Mouse (Mus musculus) heart, postnatal 0 days (tissue): ENCODE measurements at regions not wholly inside any gene's neighbourhood (a gene's known extent, or its start where the extent isn't known, plus 50 kb on each side); places are given as distances from the start of the nearest gene placed in this dataset.

Experiments
- ATAC-seq: fragments of 200-750 bp; cut with Nextera tagmentation; 2 replicates; pipeline ENCODE4 v1.8.0; 2017; ENCODE audit warnings: low read depth, moderate number of reproducible peaks, moderate library complexity; ENCODE audit not compliant: insufficient read depth
- DNase-seq: peaks from one replicate; pipeline ENCODE4 v3.0.0-alpha.2; 2016; ENCODE audit warnings: low spot score
- H3K27ac ChIP-seq: fragments of 300-500 bp; sonication (generic); 2 replicates; pipeline ENCODE4 v1.5.1; 2014; ENCODE audit warnings: low read depth, mild to moderate bottlenecking
- H3K27me3 ChIP-seq: fragments of 300-500 bp; sonication (generic); 2 replicates; pipeline ENCODE4 v1.6.1; 2014; ENCODE audit warnings: low read length, mixed read lengths; ENCODE audit not compliant: control insufficient read depth, insufficient read depth
- H3K36me3 ChIP-seq: fragments of 300-500 bp; sonication (generic); replicated peaks from 2 replicates; pipeline ENCODE4 v1.6.1; 2014; ENCODE audit warnings: low read length, mixed read lengths; ENCODE audit not compliant: control insufficient read depth, insufficient read depth
- H3K4me1 ChIP-seq: fragments of 300-500 bp; sonication (generic); 2 replicates; pipeline ENCODE4 v1.6.1; 2014; ENCODE audit warnings: antibody characterized with exemption; ENCODE audit not compliant: control insufficient read depth, insufficient read depth
- H3K4me2 ChIP-seq: fragments of 300-500 bp; sonication (generic); 2 replicates; pipeline ENCODE4 v1.6.1; 2014; ENCODE audit warnings: low read depth, mild to moderate bottlenecking, low read length, moderate library complexity
- H3K4me3 ChIP-seq: fragments of 300-500 bp; sonication (generic); 2 replicates; pipeline ENCODE4 v1.5.1; 2014; ENCODE audit warnings: low read depth, low read length
- H3K9ac ChIP-seq: fragments of 300-500 bp; sonication (generic); replicated peaks from 2 replicates; pipeline ENCODE4 v1.6.1; 2014; ENCODE audit warnings: low read depth, low read length, mixed read lengths
- H3K9me3 ChIP-seq: fragments of 300-500 bp; sonication (generic); replicated peaks from 2 replicates; pipeline ENCODE4 v1.6.1; 2016; ENCODE audit warnings: low read length; ENCODE audit not compliant: control insufficient read depth
- CTCF ChIP-seq: IDR thresholded peaks from 2 replicates; pipeline ENCODE4 v1.5.1; 2016; ENCODE audit warnings: antibody characterized with exemption, control low read depth, low read depth
- EP300 ChIP-seq: IDR thresholded peaks from 2 replicates; pipeline ENCODE4 v1.6.1; 2016; ENCODE audit warnings: antibody characterized with exemption, low read depth
- WGBS: fragments of 180-500 bp; shearing (Covaris S2); extraction: QIAGEN DNeasy Blood & Tissue Kit; methylation state at CpG from one replicate; pipeline ENCODE4 v1.1.7; 2014; 5-methylcytosine and 5-hydroxymethylcytosine counted together

DNA sequence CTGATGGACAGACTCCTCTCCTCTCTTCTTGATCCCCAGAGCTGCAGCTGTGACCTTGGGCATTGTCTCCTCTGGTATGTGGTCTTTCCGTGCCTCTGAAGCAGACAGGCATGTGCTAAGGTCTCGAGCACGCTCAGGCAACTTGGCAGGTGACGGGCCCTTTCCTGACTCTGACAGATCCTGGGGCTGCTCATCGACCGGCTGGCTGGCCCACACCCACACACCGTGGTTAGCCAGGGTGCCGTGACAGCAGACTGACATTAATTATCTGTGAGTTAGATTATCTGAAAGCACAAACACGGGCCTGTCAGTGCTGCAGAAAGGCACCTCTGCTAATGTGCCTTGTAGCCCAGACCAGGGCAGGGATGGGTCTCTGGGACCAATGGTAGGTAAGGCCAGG is 298.5 kb upstream of the Kdm8 start:
- no peak for TF ChIP-seq EP300
- no peak for TF ChIP-seq CTCF
- H3K9me3 ChIP-seq = no peaks in the 10 kb centered on the region
- no peak for ATAC-seq
- no peaks in the 10 kb centered on the region for H3K4me1 ChIP-seq
- H3K4me2 ChIP-seq = no peak overlapping the region
- H3K27ac ChIP-seq = no peak overlapping the region
- H3K27me3 ChIP-seq = no peaks in the 10 kb centered on the region
- H3K9ac ChIP-seq = no peak overlapping the region
- no peaks in the 10 kb centered on the region for H3K36me3 ChIP-seq
- DNase-seq = no peak
- no peak overlapping the region for H3K4me3 ChIP-seq
- 33% methylated on average over 9 of the region's 9 CpGs for WGBS

DNA sequence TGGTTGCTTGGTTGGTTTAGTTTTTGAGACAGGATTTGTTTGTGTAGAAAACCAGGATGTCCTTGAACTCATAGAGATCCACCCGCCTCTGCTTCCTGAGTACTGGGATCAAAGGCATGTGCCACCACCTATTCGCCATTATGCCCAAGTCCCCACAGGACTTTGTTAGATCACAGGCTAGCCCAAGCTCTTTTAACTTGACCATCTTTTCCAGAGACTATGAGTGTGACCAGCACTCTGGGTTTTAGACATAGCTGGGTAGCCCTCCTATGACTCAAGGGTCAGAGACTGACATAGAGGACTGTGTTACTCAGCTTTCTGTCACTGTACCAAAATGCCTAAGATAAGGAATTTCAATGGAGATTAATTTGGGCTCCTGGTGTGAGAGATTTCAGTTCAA is 295.3 kb upstream of the Kdm8 start:
- no peaks in the 10 kb centered on the region for H3K36me3 ChIP-seq
- no peak for DNase-seq
- no peak overlapping the region for H3K27ac ChIP-seq
- no peaks in the 10 kb centered on the region for H3K27me3 ChIP-seq
- TF ChIP-seq EP300 (no peak), CTCF (no peak)
- no peaks in the 10 kb centered on the region for H3K4me1 ChIP-seq
- H3K9ac ChIP-seq = no peak overlapping the region
- no peak for ATAC-seq
- no peaks in the 10 kb centered on the region for H3K9me3 ChIP-seq
- H3K4me2 ChIP-seq = no peak overlapping the region
- H3K4me3 ChIP-seq = no peak overlapping the region
- 78% methylated on average over 2 of the region's 2 CpGs for WGBS

DNA sequence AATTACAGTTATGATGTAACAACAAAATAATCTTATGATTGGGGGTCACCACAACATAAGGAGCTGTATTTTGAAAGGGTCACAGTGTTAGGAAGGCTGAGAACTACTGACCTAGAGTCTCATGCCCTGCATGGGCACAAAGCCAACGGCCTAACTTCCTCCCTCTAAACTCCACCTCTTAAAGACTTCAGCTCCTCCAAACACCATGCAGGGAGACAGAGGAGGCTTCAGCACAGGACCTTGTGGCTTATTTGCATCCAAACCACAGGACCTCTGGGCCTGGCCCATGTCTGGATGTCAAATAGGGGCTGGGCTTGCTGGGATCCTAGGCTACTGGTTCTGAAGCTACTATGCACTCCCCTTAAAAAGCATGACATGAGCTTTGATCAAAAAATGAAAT is 294.7 kb upstream of the Kdm8 start:
- no peak overlapping the region for H3K4me2 ChIP-seq
- H3K27me3 ChIP-seq = no peaks in the 10 kb centered on the region
- no peak overlapping the region for H3K4me3 ChIP-seq
- WGBS = 42% methylated on average over 1 of the region's 1 CpGs
- H3K36me3 ChIP-seq = no peaks in the 10 kb centered on the region
- DNase-seq (no peak), ATAC-seq (no peak)
- no peak for TF ChIP-seq EP300
- TF ChIP-seq CTCF = no peak
- no peak overlapping the region for H3K9ac ChIP-seq
- H3K4me1 ChIP-seq = no peaks in the 10 kb centered on the region
- H3K9me3 ChIP-seq = no peaks in the 10 kb centered on the region
- H3K27ac ChIP-seq = no peak overlapping the region

DNA sequence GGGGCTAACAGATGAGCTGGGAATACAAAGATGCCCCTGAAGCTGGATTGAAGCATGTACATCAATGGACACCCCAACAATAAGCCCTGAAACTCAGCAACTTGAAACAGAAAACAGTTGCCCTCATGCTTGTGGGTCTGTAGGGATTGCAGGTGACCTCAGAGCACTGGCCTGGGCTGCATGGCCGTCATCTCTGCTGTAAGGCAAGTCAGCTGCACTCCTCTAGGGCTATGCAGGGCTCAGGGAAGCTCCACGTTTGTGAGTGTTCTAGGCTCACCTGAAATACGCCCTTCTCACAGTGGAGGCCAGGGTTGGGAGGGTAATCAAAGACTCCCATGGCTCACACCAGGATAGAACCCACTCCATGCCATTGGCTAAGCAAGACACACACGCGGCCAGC is 292.2 kb upstream of the Kdm8 start:
- H3K4me1 ChIP-seq = no peaks in the 10 kb centered on the region
- no peak for TF ChIP-seq CTCF
- TF ChIP-seq EP300 = no peak
- no peak overlapping the region for H3K4me3 ChIP-seq
- H3K9ac ChIP-seq = no peak overlapping the region
- no peaks in the 10 kb centered on the region for H3K9me3 ChIP-seq
- H3K27ac ChIP-seq = no peak overlapping the region
- WGBS = 79% methylated on average over 5 of the region's 5 CpGs
- H3K27me3 ChIP-seq = no peaks in the 10 kb centered on the region
- H3K4me2 ChIP-seq = no peak overlapping the region
- H3K36me3 ChIP-seq = no peaks in the 10 kb centered on the region
- DNase-seq = no peak
- no peak for ATAC-seq

DNA sequence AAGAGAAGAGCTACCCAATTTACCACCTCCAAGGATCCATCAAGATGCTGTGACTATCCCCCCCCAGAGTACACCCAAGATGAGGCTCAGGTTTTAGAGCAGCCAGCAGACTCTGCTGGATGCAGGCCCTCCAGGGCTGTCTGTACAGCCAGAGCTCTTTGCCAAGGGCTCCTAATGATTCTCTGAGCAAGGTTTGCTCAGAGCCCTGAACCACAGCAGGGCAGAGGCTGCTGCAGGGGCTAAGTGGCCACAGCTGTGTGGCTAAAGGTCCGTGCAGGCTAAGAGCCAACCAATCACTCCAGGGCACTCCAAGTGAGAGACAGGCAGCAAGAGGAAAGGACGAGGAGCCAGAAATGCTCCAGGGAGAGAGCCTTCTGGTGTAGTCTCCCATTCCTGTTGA is 289.2 kb upstream of the Kdm8 start:
- no peaks in the 10 kb centered on the region for H3K9me3 ChIP-seq
- H3K4me1 ChIP-seq = no peaks in the 10 kb centered on the region
- WGBS = 18% methylated on average over 2 of the region's 2 CpGs
- H3K36me3 ChIP-seq = no peaks in the 10 kb centered on the region
- DNase-seq (no peak), ATAC-seq (no peak)
- no peak overlapping the region for H3K27ac ChIP-seq
- no peaks in the 10 kb centered on the region for H3K27me3 ChIP-seq
- TF ChIP-seq CTCF (no peak), EP300 (no peak)
- no peak overlapping the region for H3K4me2 ChIP-seq
- no peak overlapping the region for H3K9ac ChIP-seq
- no peak overlapping the region for H3K4me3 ChIP-seq

DNA sequence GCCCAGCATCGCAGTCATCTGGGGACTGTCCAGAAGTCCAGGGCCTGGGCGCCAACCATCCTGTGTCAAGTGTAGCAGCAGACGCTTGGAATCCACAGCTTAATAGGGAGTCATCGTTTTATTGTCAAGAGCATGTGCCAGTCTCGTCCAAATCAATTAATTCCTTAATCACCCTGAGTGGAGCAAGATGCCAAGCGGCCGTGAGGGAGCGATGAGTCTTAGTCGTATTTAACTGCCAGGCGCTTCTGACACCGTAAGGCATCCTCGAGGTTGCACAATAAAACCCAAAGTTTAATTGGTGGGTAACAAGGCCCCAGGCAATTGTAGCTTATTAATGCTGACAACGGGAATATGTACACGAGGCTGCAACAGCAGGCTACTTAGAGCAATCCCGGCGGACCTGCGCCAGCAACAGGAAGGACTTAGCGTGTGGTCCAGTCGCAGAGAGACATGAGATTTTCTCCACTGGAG is 277.6 kb upstream of the Kdm8 start:
- Histone ChIP-seq H3K36me3 (no peaks in the 10 kb centered on the region), H3K9ac (no peak overlapping the region), H3K27me3 (no peaks in the 10 kb centered on the region), H3K4me3 (no peak overlapping the region), H3K9me3 (0 out of 2 replicates have a peak, but pooled peaks cover 4% of the 10 kb centered on the region), H3K4me2 (no peak overlapping the region), H3K27ac (no peak overlapping the region), H3K4me1 (no peaks in the 10 kb centered on the region)
- 85% methylated on average over 19 of the region's 19 CpGs for WGBS
- no peak for DNase-seq
- no peak for ATAC-seq
- TF ChIP-seq CTCF (no peak), EP300 (no peak)
